Mouse (Mus musculus) CD4-positive, CD25-positive, alpha-beta regulatory T cell, adult 2 months (primary cell): ENCODE measurements around the gene Mospd3.
"Not testable (repeated sequence)": the region's sequence is repeated elsewhere in the genome, so short reads cannot be mapped to it uniquely, and the experiment has no call there.

Source experiments
- DNase-seq: peaks from one replicate; pipeline ENCODE4 v3.0.0-alpha.2; 2012; ENCODE audit warnings: low read depth, low spot score

The Mospd3 gene

DNA sequence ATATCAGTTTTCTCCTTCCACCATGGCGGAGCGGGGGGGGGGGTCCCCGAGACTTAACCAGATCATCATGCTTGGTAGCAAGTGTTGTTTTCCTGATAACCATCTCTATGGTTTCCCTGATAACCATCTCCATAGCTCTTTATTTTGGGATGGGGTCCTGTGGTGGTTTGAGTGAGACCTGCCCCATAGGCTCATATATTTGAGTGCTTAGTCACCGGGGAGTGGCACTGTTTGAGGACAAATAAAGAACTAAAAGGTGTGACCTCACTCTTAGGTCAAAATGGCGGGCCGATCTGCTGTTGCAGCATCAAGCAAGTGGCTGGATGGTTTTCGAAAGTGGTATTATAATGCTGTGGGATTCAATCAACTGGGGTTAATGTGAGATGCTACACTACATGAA, 14.5 kb upstream of the Mospd3 start:
- DNase-seq, result no peak

DNA sequence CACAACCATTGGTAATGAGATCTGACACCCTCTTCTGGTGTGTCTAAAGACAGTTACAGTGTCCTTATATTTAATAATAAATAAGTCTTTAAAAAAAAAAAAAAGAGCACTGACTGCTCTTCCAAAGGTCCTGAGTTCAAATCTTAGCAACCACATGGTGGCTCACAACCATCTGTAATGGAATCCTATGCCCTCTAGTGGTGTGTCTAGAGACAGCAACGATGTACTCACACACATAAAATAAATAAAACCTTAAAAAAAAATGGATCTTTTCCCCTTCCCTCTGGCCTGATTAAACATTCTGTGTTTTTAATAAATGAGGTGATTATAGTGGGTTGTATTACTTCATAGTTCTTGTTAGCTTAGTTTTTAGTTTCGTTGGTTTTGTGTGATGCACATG, 14.1 kb upstream of the Mospd3 start:
- DNase-seq, result not testable (repeated sequence)

DNA sequence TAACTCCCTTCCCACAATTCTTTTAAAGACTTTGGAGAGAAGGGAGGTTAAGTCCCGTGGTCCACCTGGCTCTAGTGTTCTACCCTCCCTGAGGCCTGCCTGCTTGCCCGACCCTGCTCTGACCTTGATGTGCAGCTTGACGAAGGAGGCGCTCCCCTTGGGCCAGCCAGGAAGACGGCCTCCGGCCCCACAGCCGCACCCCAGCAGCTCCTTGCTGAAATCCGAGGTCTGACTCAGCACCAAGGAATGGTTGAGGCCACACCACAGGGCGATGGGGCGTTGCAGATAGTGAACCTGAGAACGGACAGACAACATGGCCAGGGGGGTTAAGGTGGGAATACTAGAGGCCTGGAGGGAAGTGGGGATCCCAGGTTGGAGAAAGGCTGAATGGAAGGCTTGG, 12.7 kb upstream of the Mospd3 start, which contains the start of gene Pcolce:
Gene Pcolce, minus strand, starts transcription at position 235 of the 400 bp plus-strand sequence.
- no peak for DNase-seq

DNA sequence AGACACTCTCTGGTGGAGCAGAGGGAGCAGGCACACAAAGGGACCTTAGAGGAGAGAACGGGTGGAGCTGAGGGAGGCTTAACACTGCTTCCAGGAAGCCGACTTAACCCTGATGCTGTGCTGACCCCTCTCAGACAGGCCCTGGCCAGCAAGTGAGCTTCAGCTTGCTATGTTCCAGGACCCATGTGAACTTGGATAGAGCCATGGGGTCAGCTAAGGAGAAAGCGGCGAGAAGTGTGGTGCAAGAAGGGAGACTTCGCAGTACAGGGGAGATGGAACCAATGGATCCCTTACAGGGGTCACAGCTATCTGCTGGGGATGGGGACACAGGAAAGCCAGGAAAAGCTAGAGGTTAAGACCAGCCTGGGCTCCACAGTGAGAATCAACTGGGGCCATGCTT, 12.2 kb upstream of the Mospd3 start:
- no peak for DNase-seq

DNA sequence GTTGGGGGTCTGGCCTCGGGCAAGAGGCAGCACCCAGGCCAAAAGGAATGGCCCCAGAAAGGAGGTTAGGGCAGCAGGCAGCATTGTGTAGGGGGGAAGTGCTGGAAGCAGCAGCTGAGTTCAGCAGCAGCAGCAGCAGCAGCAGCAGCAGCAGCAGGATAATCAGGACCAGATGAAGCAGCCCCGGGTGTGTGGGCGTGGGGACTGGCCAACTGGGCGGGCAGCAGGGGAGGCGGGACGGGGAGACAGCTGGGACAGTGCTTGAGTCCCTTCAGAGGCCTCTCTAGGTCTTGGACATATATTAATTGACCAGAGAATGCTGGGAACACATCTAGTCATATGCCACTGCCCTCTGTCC, 10.4 kb upstream of the Mospd3 start:
- DNase-seq, result no peak

DNA sequence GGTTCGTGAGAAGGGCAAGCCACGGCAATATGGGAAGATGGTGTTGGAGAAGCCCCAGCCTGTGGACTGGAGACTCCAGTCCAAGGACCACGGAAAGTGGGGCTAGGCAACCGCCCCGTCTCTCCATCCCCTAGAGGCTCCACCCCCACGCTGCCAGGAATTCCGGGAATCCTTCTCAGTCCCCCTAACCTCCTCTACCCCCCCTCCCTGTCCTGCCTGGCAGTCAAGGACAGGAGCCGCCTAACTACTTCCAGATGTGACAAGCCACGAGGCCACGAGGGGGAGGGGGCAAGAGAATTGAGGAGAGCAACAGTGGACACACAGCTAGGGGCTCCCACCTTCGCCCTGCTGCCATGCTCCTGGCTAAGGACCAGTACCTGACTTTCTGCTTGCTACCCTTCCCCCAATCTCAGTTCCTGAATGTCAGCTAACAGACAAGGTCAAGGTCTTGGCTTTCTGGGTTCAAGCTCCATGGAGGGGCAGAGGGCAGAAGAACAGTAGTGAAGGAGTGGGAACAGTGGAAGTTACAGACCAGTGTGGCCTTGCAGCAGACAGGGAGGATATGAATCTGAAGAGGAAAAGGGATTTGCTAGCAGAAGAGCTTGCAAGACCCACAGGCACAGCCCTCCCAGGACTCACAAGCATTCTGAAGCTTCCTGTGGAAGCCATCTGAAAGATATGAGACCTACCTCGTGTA, 9.8 kb upstream of the Mospd3 start:
- DNase-seq, result no peak

DNA sequence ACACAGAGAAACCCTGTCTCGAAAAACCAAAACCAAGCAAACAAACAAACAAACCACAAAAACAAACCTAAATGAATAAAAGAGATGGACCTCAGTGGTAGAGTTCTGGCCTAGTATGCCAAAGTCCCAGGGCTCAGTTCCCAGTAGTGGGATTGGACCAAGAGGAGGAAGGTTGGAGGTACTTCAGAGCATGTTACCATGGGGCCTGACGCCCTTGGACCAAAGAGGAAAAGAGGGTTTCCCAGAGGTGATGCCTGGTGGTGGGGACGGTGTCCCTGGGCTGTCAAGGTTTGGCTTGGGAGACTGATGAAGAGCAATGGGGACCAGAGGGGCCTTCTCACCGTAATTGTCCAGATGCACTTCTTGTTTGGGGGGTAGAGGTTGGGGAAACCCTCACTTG, 9.2 kb upstream of the Mospd3 start:
- DNase-seq, result no peak

DNA sequence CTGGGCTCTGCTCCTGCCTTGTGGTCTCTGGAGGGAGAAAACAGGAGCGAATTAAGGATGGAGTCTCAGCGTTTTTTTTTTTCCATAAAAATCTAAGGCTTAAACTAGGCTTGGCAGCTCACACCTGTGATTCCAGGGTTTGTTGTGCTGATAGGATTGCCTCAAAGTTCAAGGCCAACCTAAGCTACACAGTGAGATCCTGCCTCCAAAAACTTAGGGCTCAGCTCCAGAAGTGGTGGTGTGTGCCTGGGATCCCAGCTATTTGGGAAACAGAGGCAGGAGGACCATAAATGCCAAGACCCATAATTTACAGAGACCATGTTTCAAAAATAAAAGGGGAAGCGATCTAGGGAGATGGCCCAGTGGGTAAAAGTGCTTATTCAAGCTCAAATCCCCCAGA, 8.4 kb upstream of the Mospd3 start:
- no peak for DNase-seq

DNA sequence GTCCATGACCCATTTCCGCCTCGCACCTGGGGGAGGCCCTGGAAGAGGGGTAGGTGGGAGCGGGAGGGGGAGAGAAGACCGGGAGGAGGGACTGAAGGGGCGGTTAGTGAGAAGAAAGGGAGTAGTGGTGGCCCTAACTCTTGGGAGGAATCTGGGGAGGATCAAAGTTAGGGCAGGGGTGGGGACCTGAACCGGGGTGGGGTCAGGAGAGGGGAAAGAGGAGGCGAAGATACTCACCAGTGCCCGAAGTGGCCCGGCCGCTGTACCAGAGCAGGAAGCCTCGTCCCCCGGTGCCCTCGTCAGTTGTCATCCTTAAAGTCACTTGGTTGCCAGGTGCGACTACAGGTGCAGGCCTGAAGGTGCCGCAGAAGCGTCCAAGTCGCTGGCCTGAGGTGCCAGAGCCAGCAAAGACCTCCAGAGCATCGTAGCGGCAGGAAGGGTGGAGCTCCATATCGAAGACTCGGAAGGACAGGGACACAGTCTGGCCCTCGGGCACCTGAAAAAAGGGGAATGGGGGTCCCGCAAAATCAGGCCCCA, 7.9 kb upstream of the Mospd3 start:
- no peak for DNase-seq

DNA sequence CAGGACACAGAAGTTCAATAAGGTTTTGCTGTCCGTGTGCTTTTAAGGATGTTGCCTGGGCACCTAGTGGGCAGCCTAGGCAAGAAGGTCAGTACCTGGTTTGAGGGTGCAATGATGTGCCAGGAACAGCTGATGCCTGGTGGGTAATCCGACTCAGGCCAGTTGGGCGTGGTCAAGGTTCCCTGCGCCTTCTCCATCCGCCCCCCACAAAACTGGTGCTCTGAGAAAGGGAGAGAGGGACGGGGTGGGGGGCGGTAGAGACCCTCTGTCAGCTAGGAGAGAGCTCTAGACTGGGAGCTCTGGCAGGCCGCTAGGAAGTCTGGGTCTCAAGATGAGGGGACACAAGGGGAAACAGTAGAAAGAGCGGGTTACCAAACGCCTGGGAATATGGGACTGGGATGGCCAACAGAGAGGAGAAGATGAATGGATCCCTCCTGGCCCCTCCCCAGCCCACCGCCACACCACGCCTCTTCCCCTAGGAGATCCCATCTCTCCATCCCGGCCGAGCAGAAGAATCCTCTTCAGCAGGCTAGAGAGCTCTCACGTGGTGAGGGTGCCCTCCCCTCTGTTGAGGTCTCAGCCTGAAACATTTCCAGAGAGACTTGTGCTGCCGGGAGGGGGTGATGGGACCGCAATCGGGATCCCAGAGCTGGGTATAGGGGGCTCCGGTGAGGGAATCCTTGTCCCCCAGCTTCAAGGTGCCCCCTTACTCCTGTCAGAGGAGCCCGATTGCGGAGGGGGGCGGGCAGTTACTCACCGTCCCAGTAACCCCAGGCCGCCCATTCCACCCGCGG, 7.2 kb upstream of the Mospd3 start:
- no peak for DNase-seq

DNA sequence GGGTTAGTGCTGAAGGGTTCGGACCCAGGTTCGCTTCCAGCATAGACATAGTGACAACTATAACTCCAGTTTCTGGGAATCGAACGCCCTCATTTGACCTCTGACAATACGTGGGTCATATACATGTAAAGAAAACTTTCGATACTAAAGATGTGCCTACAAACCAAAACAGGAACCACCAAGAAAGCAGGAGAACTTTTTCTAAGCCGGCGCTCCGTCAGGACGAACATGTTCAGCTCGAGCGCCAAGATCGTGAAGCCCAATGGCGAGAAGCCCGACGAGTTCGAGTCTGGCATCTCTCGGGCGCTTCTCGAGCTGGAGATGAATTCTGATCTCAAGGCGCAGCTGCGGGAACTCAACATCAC, 489 bp upstream of the Mospd3 start:
- DNase-seq, result peak; percentile 49

DNA sequence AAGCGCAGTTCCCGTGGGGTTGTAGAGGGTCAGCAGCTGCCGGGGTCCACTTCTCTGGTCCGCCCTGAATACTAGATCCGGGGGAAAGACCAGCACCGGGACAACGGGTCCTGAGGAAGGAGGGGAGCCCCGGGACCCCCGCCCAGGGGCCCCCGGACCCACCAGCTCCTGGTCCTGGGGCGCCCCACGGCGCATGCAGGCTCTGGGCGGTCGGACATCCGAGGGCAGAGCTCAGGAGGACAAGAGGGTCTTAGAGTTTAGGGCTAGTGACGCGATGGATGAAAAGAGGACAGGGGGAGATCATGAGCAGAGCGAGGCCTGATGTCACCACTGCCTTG, 608 bp downstream of the Mospd3 start:
- DNase-seq, result no peak

DNA sequence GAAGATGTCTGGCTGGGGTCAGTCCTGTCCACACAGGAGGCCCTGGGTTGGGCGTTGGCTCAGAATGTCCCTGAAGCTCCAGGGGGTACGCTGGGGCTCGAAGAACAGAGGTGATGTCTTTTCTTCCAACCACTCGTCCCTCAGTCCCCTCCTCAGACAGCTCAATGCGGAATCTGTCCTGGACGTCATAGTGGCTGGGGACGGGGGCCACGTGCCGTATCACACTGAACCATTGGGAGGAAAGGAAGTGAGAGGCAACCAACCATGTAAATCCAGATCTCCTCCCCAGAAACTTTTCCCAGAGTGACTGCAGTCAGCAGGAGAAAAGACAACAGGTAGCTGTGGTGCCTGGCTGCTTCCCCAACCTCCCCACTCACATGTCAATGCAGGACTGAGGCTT, 1.3 kb downstream of the Mospd3 start:
- DNase-seq, result peak; percentile 30

DNA sequence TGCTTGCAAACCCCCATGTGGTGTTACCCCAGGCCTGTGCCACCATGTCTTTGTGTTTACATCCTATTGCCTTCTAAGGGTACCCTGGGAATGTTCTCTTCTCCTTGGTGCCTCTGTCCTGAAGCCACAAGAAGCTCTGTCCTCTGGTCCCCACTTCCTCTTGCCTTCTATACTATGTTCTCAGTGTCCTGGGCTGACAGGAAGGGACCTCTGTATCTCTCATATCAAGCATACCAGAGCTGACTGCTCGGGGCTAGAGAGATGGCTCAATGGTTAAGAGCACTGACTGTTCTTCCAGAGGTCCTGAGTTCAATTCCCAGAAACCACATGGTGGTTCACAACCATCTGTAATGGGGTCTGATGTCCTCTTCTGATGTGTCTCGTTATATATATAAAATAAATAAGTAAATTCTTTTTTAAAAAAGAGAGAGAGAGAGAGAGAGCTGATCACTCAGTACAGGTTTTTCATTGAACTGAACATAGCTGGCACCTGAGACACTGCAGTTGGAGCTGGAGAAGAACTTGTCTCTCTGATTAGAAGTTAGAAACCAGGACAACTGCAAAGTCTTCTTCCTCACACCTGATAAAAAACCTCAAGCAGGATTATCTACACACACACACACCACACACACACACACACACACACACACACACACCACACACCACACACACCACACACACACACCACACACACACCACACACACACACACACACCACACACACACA, 2.6 kb downstream of the Mospd3 start:
- DNase-seq, result no peak

DNA sequence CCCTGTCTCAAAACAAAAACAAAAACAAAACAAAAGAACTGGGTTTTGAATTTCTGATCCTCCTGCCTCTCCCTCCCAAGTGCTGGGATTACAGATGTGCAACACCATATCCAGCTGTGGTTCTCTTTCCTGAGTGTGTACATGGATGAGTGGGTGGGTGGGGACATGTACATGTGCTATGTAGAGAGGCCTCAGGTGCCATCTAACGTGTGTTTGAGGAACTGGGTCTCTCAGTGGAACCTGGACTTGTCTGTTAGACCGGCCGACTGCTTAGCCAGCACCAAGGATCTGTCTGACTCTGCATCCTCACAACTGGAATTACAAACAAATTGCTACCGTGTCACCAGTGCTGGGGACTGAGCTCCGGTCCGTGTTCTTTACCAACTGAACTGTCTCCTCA, 3.2 kb downstream of the Mospd3 start:
- no peak for DNase-seq

DNA sequence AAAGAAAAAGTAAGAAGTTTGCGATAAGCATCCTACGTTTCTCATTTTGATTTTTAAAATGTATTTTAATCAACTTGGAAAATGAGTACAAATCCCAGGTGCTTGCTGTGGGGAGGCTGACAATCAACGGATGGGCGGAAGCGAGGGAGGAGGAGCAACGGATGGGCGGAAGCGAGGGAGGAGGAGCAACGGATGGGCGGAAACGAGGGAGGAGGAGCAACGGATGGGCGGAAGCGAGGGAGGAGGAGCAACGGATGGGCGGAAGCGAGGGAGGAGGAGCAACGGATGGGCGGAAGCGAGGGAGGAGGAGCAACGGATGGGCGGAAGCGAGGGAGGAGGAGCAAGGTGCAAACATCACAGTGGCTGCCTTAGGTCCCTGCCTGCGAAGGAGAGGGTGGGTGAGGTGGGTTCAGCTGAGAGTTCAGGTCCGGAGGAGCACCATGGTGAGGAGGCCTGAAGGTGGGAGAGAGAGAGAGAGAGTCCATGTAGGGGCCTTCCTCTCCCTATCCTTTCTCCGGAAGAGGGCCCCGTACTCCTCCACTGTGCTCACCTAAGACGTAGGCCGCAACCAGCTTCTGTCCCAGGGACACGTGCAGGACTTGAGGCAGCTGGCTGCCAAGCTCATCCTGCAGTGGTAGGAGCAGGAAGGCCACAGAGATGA, 4.1 kb downstream of the Mospd3 start:
- DNase-seq, result peak; percentile 90

DNA sequence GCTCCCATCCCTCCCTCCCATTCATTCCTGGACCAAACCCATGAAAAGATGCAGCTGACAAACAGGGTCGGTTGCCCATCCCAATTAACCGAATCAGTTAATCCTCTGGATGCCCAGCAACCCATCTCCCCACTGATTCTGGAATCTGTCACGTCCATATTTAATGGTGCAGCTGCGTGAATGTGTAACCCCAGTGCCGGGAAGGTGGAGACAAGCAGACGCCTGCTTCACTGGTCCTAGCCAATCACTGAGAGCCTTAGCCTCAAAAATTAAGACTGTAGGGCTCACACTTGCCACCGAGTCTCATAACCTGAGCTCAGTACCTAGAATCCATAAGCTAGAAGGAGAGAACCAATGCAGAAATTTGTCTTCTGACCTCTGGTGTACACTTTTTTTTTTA, 4.9 kb downstream of the Mospd3 start:
- no peak for DNase-seq

DNA sequence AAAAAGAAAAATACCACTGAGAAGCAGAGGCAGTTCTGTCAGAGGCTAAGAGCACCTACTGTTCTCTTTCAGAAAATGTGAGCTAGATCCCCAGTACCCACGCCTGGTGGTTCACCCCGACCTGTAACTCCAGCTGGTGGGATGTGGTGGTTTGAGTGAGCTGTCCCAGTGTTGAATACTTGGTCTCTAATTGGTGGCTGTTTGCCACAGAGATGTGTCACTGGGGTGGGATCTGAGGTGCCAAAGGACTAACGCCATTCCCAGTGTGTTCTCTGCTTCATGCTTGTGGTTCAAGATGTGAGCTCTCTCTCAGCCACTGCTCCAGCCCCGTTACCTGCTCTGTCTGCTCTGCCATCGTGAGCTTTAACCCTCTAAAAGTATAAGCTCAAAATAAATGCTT, 10.4 kb downstream of the Mospd3 start:
- DNase-seq, result no peak

DNA sequence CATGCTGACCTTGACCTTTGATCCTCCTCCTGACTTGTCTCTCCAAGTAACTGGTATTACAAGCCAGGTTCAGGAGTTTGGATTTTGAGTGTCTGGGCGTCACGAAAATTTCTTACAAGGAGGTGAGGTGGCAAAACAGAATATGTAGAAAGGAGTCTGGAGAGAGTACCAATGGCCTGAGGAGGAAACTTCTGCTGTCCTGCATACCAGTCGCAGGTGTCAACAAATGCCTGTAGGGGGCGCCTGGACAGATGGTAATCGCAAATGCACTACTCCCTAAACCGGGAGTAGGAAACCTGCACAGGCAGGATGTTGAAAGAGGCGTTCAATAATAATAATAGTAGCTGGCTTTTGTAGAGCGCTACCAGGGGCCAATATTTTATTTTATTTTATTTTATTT, 15.9 kb downstream of the Mospd3 start:
- peak; percentile 83 for DNase-seq

DNA sequence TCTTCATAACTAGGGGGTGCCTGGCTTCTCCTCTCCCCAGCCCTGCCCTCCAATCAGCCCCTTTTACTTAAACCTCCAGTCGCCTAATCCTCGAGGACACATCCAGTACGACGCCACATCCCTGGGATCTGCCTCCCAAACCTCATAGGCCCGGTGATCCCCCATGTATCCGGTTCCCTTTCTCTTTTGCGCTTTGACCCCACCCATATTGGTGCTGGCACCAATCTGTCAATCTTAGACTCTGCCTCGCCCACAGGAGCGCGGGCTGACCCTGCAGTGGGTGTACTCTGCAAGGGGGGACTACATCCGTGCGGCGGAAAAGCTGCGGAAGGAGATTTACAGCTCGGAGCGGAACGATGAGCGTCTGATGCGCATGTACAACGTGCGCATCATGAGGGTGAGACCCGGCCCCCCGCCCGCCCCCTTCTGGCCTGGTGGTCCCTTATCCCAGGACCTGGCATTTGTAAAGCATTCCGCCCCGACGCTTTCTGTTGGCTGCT, 17.1 kb downstream of the Mospd3 start:
- peak; percentile 44 for DNase-seq

DNA sequence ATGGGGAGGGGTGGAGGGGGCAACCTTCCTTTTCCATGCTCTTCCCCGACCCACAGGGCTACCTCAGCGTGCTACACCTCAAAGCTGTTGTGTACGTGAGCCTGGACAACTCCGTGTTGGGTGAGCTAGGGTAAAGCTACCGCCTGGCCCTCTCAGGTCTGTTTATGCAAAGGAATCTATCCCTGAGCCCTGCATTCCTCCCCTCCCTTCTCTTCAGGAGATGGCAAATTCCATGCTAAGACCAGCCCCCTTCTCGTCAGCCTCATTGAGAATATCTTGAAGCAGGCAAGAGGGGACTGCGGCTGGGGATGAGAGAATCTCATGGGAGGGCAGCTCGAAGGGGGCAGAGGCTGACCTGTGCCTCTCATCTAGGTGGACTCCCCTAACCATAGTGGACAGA, 18.2 kb downstream of the Mospd3 start:
- DNase-seq, result no peak

DNA sequence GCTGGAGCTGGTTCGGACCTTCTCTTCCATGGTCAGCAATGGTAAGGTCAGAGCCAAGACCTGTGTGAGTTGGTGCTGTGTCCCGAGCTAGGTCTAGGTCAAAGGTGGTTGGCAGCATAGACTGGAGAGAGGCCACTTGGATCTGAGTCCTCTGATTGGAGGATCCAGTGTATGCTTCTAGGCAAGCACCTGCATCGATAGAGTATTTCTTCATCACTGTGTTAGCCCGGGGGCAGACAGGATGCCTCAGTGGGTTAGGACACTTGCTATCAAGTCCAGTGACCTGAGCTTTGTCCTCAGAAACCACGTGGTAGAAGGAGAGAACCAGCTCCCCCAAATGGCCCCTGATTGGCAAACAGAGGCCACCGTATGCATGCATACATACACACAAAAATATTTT, 20.6 kb downstream of the Mospd3 start:
- no peak for DNase-seq
